Mouse (Mus musculus) brain, embryonic 14.5 days (tissue): ENCODE measurements at regions not wholly inside any gene's neighbourhood (a gene's known extent, or its start where the extent isn't known, plus 50 kb on each side); places are given as distances from the start of the nearest gene placed in this dataset.

ENCODE experiments used
- DNase-seq: peaks from one replicate; pipeline ENCODE4 v3.0.0-alpha.2; 2011; ENCODE audit warnings: low read depth
- CTCF ChIP-seq: fragments of 200-500 bp; IDR thresholded peaks from 2 replicates; pipeline ENCODE4 v1.5.1; 2012; ENCODE audit warnings: inconsistent platforms, mild to moderate bottlenecking, moderate library complexity, borderline replicate concordance; ENCODE audit not compliant: insufficient read depth, insufficient read length; ENCODE audit errors: extremely low read depth
- POLR2A ChIP-seq: fragments of 200-500 bp; IDR thresholded peaks from 2 replicates; pipeline ENCODE4 v1.6.1; 2012; ENCODE audit warnings: mild to moderate bottlenecking, inconsistent platforms, borderline replicate concordance; ENCODE audit not compliant: poor library complexity, insufficient read depth, insufficient read length, severe bottlenecking; ENCODE audit errors: extremely low read depth

DNA sequence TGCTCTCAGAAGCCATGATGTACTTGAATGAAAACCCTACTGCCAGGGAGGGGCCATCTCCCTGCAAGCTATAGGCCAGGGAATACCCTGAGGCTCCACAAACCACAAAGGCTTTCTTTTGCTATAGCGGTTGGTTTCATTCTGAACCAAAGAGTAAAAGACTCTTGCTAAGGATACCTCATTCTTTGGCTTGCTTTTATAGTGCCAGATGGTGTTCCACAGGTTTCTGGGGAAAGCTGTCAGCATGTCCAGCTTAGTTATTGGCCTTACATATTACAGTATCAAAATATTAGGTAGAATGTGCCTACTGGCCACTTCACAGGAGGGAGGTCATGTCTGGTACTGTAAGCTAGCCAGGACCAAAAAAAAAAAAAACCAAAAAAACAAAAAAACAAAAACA lies 246.9 kb upstream of the Cdr1 start:
- DNase-seq = no peak
- TF ChIP-seq POLR2A (no peak), CTCF (no peak)

DNA sequence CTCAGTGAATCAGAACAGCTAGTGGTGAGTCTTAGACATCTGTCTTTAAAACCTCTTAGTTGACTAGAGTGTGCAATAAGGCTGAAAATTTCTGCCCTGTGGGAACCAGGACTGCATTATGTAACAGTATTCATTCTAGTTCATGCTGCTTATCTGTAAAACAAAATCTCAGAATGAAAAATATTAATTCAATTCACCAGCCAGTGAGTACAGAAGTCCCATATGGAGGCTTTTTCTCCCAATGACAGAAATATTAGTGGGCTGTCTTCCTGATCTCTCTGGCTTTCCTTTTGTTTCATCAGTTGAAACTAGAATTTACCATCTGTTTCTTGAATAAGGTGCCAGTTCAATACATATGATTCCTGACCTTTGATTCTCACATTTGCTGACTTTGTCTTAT lies 240.0 kb upstream of the Cdr1 start:
- no peak for DNase-seq

DNA sequence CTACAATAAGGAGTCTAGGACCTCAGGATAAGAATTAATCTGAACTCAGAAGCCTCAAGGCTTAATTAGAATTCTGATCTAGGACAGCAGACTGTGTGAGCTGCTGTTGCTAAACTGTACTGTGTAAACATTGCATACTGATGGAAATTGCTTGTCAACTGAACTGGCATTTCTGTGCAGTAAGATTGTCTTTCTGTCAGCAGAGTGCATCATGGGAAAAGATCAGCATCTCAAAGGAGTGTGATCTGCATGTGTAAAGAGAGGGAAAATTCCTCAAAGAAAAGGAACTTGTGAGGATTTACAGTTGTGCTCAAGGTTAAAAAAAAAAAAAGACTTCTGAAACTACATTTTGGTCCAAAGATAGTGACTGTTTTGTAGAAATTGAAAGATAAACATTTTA lies 207.8 kb upstream of the Cdr1 start:
- peak; percentile 88 for DNase-seq
- TF ChIP-seq POLR2A (no peak), CTCF (no peak)

More for the DNA sequence above, 240.0 kb upstream of the Cdr1 start:
- TF ChIP-seq CTCF = no peak
- no peak for TF ChIP-seq POLR2A

DNA sequence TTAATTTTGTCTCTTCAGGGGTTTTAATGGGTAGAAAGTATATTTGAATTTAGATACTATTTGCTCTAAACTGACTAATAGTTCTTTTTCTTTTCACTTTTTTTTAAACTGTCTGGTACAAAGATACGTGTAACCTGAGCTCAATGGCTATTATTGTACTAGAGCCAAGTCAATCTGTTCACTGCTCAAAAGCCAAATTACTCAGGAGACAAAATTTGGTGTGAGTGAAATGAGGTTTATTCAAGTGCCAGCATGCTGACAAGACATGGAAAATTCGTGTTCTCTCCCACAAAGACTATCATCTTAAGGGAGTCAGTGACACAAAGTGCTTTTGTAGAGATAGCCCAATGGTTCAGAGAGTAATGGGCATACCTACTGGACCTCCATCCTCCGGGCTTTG lies 206.3 kb upstream of the Cdr1 start:
- TF ChIP-seq CTCF = no peak
- no peak for TF ChIP-seq POLR2A
- no peak for DNase-seq
